Mouse (Mus musculus): ENCODE results near the gene Svs3b.
"Not testable (repeated sequence)": the region's sequence is repeated elsewhere in the genome, so short reads cannot be mapped to it uniquely, and the experiment has no call there.

Svs3b gene

DNA sequence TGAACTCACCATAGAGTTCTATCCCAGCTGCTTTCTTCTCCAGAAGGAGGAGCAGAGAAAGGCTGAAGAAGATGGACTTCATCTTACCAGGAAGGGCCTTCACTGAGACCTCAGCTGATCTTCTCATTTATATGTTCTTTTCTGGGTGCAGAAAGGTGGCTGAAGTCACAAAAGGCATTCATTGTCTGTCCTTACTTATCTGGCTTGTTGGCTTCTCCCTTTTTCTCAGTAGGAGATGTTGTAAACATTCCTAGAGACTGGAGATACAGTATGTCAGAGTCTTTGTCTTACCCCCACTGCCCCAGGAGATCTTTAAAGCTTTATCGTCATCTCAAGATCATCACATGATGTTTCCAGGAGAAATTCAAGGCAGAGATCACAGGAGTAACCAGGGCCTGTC is at the start of gene Svs3b:
Gene Svs3b, minus strand, starts transcription at position 101 of the 400 bp plus-strand sequence.
- not testable (repeated sequence) for DNase-seq (ENCODE audit: low spot score in 2 of 2)

DNA sequence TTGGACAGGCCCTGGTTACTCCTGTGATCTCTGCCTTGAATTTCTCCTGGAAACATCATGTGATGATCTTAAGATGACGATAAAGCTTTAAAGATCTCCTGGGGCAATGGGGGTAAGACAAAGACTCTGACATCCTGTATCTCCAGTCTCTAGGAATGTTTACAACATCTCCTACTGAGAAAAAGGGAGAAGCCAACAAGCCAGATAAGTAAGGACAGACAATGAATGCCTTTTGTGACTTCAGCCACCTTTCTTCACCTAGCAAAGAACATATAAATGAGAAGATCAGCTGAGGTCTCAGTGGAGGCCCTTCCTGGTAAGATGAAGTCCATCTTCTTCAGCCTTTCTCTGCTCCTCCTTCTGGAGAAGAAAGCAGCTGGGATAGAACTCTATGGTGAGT is 32.5 kb upstream of the Svs3b start, which contains the start of gene Svs3a:
Gene Svs3a, plus strand, starts transcription at position 301 of the 400 bp plus-strand sequence.
- not testable (repeated sequence) for DNase-seq (ENCODE audit: low spot score in 2 of 2)

DNA sequence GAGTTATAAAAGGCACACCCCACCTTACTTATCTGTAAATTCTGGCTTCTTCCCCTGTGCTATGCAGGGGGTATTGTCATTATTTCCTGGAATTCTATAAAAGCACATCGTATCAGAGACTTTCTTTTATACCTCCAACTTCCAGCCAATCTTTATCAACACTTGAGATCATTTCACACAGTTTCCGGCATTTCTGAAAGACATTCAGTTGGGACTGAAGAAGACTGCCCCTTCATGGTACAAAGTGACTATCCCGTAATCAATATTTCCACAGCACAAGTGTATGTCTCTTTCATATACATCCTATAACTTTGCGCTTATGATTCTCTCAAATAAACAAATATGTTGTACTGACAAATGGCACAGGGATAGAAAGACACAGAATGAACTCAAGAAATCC is 21.9 kb upstream of the Svs3b start, which contains the start of gene Svs4:
Gene Svs4, minus strand, starts transcription at position 101 of the 400 bp plus-strand sequence.
- DNase-seq (ENCODE audit: low spot score in 2 of 2) = no peak

DNA sequence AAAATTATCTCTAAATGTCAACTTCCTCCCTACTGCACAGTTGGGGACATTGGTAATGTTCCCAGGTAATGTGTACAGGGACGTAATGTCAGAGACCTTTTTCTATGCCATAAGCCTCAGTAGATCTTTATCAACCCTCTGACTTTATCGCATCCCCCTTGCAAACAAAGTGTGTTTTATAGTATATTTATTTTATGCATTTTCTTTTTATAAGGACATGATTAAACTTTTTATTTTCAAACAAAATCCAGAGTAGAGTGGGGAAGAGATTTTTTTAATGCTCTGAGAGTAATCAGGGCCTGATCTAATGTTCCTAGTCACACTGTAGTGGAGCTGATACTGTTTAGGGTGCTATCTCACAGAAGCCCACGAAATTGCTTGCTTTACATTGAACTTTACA is 18.1 kb downstream of the Svs3b start, which contains the start of gene Svs2:
Gene Svs2, minus strand, starts transcription at position 101 of the 400 bp plus-strand sequence.
- no peak for DNase-seq (ENCODE audit: low spot score in 2 of 2)

DNA sequence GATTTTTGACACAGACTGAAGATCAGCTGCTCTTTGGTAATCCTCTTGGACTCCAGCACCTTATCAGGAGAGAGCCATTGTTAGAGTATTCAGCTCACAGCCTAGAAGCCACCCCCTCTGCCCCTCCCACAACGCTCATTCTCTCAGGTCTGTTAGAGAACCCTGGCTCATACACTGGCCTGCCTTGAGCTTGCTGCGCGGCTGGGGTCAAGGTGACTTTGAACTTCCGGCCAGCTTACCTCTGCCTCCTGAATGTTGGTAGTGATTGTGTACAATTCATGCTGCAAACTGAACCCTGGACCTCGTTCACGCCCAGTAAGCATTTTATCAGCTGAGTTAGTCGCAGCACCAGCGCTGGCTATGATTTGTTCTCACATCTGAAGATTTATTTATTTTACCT is 23.8 kb downstream of the Svs3b start:
- DNase-seq (ENCODE audit: low spot score in 2 of 2) = no peak

DNA sequence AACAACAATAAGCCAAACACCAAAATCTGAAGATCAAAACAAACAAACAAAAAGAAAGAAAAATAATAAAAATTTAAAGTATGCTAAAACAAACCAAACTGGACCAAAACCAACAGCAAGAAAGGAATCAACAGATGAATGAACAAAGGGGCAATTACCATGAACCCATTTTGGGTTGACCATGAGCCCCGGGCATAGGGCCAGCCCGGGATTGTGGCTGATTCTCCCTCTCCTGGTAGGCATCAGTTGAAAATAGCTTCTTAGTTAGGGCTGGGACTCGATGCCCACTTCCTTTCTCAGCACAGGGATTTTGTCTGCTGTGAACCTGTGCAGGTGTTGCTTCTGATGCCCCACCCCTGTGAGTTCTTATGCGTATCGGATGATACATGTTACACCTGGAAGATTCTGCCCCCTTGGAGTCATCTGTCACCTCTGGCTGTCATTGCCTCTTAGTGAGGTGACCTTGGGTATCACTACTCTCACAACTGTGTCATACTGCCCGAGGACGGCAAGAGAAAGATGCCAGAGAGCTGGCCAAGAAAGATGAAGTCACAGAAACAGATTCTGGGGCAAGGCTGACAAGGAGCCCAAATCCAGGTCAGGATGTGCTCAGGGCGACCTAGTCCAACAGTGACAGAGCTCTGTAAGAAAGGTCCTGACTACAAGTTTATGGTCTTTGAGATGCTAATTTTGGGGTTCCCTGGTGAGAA is 27.9 kb downstream of the Svs3b start:
- DNase-seq (ENCODE audit: low spot score in 2 of 2) = no peak

DNA sequence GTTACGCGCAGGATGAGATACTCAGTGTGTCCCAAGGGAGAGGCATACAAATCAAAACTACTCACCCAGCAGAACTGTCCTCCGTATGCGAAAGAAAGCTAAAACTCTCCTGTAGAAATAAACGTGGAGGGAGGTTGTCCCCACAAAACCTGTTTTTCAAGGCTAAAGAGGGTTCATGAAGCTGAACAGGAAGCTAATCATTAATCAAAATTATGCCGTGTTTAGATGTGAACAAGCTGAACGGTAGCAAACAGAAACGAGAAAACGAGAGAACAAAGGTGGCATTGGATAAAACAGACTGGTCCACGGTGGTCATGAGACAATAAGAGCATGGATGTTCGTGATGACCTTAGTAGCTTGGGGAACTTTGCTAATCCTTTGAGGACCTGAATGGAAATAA is 34.9 kb downstream of the Svs3b start, which contains the start of gene Wfdc15b:
Gene Wfdc15b, minus strand, starts transcription at position 139 of the 400 bp plus-strand sequence.
- DNase-seq (ENCODE audit: low spot score in 2 of 2) = no peak

DNA sequence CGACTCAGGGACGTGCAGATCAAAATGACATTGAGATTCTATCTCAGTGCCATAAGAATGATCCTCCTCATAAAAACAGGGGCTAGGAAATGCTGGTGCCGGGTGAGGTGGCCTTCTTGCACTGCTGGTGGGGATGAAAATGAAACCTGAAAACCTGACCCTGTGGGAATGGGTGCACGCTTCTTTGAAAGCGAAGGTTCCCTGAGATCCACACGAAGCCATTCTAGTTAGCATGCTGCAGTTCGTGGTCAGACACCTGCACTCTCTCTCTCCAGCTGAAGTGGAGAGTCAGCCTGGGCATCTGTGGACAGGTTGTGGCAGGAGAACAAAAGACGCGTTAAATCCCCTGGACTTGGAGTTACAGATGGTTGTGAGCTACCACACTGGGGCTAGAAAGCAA is 37.1 kb downstream of the Svs3b start:
- no peak for DNase-seq (ENCODE audit: low spot score in 2 of 2)

DNA sequence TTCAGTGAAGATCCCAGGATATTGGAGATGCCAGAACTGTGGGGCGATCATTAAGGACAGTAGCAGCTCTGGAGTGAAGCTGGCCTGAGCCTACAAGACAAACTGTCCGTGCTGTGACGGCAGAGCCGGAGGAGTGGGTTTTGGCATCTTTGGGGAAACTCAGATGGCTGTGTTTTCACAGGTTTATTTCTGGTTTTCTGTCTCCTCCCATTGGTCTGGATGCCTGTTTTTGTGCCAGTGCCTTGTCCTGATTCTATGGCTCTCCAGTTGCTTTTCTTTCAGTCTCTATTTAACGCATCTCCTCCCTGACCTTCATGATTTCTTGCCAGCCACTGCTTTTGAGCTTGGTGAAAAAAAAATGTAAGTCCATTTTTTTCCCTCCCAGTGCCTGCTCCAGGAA is 43.7 kb downstream of the Svs3b start:
- peak; percentile 2 to 20 for DNase-seq (ENCODE audit: low spot score in 2 of 2)

DNA sequence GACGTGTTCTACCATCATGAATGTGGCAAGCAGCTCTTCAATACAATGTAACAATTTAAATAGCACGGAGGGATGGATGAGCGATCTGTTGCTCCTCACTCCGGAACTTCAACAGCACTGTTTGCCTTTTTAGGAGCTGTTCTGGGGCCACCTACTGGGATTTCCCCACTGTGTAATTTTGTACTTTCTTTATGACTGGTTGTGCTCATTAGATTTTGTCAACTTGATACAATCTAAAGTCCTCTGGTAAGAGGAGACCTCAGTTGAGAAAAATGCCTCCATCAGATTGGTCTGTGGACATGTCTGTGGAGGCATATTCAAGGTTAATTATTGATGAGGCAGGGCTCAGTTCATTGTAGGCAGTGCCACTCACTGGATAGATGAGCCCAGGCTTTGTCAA is 45.5 kb downstream of the Svs3b start:
- no peak for DNase-seq (ENCODE audit: low spot score in 2 of 2)

DNA sequence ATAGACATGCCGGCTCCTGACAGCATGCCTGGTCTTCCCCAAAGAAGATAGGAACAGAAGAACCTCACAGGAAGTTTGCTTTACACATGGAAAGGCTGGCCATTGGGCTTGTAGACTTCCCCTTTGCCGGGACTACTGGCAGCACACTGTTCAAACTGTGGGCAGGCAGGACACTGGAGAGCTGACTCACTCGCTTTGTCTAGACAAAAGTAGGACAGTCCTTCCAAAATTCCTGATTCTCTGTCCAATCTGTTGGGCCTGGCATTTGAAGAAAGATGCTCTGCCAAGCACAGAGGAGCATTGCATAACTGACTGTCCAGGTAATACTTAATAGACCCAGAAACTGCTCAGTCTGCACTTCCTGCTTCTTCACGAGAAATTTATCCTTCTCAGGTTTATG is 49.8 kb downstream of the Svs3b start:
- peak in 1 of 2 experiments; percentile 47 for DNase-seq (ENCODE audit: low spot score in 2 of 2)

DNA sequence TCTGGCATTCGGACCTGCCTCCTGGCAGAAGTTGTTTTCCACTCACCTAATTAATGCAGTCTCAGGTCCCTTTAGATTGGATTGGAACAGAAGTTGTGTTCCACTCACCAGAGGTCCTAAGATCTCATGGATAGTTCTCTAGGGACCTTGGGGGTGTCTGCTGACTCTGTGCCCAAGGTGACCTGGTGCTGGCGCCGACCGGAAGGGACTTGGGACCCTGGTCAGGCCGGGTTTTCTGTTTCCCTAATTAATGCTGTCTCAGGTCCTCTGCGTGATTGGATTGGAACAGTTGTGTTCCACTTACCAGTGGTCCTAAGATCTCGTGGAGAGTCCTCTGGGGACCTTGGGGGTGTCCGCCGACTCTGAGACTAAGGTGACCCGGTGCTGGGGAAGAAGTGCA is 50.4 kb downstream of the Svs3b start:
- DNase-seq (ENCODE audit: low spot score in 2 of 2) = not testable (repeated sequence)

Data from right cerebral cortex, postnatal 36 days (tissue).